Mouse (Mus musculus): ENCODE results near the gene Acan. TPM values are rescaled to one million over a fixed set of nuclear protein-coding genes. Genes with fewer than 3 reads are reported as not detected.

Acan gene
- polyA plus RNA-seq (2017; shearing (Covaris generic)): not detected

DNA sequence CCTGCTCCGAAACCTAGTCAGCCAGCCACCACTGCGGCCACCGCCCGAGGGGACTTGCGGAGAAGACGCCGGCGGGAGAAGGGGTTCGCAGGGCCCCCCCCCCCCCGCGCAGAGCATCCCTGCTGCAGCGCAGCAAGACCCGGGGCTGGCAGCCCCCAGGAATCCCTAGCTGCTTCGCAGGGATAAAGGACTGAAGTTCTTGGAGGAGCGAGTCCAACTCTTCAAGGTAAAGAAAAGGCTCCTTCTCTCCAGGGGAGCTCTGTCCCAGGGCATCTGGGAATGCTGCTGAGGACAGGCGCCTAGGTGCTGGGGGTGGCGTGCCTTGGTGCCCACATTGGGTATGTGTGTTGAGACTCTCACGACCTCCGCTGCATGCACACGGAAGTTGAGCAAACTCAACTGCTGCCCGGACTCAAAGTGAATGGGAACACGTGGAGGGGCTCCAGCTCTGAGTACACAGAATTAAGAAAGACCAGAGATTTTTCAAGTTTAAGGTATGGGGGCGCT, at the start of gene Acan:
Gene Acan, plus strand, starts transcription at position 101 of the 507 bp plus-strand sequence.
- no peak for ATAC-seq

DNA sequence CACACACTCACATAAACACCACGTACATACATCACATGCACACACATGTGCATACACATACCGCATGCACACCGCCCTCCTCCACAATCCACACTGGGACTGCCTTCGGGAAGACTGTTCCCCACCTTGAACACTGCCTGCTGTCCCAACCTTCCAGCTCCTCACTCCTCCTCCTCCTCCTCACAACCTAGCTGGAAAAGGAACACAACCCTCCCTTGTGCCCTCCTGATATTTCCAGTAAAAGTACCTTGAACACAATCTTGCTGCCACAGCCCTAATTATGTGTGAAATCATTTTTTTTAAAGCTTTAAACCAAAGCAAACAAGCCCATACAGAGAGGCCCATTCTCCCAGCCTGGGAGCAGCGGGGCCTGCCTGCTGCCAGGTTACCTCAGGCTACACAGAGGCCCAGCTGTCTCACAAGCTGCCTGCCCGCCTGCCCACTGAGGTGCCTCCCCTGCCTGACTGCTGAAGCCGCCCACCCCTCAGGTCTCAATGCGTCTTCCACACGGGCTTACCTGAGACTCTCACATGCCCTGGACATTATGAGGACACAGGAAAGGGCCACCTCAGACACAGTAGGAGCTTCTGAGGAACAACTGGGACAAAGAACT, 31.9 kb upstream of the Acan start:
- no peak for ATAC-seq

DNA sequence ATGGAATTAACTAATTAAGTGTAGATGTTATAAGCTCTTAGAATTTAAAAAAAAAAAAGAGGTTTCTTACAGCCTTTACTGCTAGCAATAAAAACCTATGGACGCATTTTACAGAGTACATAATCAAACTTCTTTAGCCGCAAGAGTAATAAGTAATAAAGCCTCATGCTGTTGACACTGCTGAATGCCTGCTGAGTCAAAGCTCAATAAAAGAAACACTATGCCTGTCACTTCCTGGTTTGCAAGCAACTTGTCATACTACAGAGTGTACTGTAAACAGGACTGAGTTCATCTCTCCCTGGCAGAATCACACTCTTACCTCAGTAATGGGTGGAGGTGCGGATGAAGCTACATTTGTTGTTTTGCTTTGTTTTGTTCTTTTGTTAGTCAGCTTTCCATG, 24.1 kb upstream of the Acan start:
- ATAC-seq: no peak

DNA sequence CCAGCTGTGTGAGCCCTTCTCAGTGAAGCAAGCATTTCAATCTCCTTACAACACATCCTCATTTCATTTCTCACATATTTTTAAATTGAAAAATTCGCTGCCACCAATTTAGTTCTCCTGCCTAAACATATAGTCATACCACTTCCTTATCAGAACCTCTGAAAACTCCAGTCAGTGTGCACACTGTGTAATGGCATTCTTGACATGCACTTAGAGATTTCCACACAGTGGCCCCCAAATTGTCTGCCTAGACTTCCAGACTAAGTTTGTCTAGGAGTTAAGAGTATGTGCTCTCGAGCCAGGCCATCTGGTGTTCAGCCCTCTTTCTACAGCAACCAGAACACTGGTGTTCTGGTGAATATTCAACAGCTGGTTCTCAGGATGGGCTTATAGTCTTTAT, 19.5 kb upstream of the Acan start:
- no peak for ATAC-seq

DNA sequence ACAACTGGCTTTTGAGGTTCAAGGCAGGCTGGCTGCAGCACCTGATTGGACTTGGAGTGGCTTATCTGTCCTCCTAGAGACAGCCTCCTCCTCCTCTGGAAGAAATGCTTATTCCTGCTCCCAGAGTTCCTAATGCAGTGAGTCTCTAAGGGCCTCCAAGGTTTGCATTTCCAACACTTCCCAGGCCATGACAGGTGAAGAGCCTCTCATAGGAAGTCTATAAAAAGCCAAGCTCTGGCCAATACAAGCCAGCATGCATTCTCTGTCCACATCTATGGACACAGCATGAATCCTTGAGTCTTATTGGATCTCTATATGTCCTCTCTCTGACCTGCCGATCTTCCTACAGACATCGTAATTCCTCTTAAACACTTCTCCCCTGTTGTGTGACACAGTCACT, 18.8 kb upstream of the Acan start:
- ATAC-seq: no peak

DNA sequence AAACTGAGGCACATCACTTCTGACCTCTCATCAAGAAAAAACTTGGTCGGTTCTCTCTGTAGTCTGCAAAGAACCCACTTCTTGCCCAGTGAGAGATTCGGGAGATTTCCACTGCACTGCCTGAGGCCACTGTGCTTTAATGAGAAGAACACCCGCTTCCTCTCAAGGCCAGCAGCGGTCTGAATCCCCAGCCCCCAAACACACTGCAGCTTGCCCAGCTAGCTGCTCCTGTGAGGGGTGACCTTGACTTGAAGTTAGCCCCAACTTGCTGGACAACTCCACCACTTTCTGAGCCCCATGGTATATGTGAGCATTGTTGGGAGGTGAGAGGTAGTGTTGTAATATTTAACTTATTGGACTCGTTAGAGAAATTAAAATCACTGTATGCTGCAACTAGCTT, 1.2 kb upstream of the Acan start:
- no peak for ATAC-seq

DNA sequence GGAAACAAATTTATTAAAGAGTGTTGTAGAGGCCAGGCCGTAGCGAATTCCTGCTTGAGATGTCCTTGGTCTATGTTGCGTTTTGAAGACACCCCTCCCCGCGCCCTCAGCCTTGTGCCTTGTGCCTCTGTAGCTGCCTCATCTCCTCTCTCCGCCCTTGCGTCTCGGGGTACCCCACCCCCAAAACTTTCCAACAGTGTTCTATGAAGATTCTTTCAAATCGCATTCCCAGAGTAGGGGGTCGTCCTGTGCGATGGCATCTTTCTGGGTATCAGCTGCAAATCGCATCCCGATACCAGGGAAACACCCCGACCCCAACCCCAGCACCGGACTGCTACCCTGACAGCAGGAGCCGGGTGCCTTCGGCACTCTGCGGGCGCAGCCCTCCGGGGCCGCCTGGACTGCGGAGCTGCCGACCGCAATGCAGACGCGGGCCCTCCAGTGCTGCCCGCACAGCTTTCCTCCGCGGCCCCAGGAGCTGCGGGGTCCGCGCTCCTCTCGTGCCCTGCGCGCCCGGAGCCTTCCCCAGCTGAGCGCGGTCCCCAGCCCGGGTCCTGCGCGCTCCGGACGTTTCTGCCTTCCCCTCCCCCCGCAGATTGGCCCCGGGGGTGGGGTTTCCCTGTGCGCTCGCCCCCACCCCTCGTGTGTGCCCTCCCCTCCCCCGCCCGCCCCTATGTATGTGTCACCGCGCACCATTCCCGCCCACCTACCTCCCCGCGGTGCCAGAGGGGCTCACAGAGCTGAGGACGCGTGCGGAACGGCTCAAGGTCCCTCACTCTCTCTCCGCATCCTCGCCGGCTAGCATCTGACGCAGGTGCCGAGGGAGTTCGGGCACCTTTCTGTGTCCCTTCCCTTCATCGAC, 531 bp upstream of the Acan start:
- no peak for ATAC-seq

DNA sequence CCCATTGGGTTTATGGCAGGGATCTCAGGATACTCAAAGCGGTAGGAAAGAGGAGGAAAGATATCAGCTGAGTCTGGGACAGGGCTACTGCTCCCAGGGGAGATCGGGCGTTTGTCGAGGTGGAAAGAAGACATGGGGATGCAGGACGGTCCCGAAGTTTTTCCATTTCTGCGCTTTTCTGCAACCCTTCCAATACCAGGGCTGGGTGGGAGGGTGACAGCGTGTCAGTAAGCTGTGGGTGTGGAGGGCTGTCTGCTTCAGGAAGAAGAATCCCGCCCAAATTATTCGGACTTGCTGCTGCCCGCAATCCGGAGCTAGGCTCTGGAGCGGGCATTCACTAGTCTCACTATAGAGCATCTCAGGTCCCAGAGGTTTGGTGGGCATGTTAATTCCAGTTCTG, 828 bp downstream of the Acan start:
- no peak for ATAC-seq

DNA sequence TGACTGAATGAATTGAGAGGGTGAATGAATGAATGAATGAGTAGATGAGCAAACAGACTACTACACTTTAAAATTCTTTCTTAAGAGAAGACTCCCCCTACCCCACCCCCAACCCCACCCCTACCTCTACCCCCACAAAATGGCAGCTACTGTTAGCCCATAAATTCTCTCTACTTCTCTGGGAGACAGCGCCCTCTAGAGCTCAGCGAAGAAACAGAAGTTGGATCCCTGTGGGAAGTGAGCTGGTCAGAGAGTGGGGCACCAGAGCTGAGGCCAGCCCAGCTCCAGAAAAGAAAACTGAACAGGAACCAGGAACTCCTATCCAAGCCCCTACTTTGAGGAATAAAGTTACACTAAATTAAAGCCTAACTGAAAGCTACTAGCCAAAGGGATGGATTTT, 5.3 kb downstream of the Acan start:
- ATAC-seq: no peak

DNA sequence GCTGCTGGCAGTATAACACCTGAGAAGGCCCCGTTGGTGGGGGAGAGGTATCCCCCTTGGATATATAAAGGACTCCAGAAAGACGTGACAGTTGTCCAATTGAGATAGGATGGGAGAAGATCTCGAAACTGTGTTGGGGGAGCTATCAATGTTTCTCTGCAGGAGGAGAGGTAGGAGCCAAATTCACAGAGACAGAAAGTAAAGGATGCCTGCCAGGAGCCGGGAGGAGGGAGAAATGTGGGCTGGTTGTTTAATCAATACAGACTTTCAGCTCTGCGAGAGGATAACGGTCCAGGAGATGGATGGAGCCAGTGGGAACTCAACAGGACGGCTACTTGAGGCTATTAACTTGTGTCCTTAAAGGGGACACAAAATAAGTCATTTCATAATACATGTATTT, 14.2 kb downstream of the Acan start:
- no peak for ATAC-seq

DNA sequence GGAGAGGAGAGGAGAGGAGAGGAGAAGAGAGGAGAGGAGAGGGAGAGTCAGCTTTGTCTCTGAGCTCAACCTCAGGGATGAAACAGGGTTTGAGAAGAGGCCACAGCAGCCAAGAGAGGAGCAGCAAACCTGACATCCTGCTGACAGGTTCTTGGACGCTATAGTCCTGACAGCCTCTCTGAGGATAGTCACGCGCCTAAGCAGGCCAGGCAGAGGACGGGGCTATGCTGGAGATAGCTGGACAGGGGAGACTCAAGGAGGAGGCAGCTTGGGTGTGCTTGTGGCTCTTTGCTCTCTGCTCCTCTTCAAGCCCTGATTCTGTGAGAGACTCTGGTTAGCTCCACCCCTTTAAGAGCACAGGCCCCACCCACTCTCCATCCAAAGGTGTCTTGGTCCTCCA, 14.9 kb downstream of the Acan start:
- ATAC-seq: no peak

DNA sequence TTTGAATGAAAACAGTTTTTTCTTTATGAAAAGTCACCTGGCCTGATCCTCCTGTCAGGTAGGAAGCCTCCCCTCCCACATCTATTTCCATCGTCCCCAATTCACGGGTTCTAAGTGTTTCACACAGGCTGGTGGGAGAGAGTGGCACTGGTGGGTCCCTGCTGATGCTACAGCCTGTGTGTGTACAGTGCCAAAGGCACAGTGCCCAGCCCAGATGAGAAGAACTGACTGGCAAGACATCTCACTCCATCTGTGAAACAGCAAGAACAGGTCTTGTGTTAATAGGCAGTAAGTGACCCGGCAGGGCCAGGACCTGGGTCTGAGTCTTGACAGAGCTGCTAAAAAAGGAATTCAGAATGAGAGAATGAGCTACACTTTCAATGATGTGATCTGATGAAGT, 25.9 kb downstream of the Acan start:
- no peak for ATAC-seq

DNA sequence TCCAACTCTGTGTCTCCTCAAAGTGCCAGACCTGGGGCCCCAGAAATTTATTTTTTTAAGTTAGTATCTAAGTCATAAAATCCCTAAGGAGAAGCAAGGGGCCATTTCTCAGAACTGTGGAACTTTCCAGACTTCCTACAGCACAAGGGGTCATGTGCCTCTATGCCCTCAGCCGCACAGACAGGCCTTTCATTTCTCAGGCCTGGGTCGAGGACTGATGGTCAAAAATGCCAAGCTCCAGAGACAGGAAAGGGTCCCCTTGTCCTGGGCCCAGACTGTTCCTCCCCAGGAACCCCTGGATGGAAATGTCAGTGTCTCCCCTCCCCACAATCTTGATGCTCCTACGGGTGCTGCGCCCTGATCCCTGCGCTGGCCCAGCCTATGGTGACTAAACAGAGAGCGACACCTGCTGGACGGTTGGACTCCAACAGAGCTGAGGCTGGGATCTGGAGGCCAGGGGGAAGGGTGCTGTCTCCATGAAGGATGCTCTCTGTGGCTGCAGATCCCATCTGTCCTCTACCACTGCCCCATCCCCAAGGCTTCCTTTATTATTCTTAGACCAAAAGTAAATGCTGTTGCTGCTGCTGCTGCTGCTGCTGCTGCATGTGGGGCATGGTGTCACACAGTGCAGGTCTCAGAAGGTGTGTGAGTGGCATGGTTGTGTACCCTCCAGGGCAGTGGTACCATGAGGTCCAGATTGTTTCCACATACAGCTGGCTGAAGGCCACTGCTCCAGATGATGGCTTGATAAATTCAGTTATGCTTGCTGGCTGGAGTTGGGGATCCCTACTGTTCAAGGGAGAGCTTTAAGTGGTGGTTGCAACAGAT, 27.5 kb downstream of the Acan start:
- no peak for ATAC-seq

DNA sequence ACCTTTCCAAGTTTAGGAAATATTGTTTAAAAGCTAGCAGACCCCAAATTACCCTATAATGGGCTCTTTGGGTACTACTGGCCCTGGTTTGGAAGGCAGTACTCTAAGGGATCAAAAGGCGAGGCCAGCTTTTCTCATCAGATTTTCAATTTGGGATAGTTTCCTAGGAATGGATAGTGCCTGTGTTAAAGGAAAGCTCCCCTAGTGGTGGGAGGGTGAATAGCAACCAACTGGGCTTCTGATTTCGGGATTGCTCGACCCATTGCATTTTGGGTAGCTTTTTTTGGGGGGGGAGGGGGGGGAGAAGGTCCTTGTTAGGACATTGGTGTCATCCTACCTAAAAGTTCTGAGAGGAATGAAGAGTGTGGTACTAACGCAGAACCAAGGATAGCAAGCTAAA, 35.8 kb downstream of the Acan start:
- no peak for ATAC-seq

DNA sequence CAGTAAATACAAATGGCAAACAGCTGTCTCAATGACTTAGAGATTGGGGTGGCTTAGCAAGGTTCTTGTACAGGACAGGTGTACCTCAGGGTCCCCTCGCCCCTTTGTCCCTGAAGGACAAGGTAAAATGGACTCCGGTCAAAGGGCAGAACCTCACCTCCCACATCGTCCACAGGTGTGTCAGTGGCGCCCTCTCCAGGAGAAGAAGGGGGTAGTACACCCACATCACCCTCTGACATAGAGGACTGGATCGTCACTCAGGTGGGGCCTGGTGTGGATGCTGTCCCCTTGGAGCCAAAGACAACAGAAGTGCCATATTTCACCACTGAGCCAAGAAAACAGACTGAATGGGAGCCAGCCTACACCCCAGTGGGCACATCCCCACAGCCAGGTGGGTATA, 43.2 kb downstream of the Acan start:
- no peak for ATAC-seq

DNA sequence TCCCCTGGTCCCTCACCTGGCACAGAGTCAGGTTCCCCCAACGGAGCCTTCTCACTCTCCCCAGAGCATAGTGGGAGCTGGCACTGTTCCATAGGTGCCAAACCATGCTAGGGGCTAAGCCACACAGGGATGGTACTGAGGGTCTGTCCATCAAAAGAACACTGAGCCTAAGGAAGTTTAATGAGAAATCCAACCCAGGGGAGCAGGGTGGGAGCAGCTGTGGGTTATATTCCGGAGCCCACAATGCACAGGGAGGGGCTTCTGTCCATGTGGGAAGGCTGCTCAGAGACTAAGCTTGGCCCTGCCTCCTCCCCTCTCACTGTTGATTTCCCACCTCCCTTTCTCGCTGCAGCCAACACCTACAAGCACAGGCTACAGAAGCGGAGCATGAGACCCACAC, 60.6 kb downstream of the Acan start:
- ATAC-seq: no peak

DNA sequence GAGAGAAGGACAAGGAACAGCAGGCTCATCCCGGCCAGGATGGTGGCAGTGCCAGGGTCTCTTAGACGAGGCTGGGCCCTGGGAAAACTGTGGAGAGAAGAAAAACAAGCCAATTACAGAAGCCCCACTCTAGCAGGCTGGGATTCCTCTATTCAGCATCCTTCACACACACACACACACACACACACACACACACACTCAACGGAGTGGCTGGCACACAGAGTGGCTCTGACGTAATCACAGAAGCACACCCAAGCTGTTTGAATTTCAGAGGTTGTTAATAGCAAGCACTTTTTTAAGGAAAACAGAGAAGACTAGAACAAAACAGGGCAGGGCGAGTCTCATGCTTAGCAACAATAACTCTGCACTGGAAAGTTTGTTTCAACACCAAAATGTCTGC, 70.2 kb downstream of the Acan start:
- no peak for ATAC-seq

DNA sequence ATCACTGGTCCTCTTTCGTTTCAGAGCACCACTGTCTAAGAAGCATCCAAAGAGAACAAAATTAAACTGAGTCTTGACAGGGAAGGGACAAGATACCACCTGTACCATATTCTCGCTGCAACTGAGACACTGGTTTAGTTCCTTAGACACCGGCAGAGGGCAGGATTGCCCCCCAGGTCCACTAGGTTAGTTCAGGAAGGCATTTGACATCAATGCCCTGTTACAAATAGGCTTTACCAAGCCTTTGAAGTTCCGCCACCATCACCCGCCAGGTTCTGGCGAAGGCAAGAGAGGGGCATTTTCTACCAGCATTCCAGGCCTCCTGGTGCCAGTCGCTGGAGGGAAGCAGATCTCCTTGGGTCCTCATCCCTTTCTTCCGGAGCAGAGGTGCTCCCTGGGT, 76.6 kb downstream of the Acan start:
- no peak for ATAC-seq

DNA sequence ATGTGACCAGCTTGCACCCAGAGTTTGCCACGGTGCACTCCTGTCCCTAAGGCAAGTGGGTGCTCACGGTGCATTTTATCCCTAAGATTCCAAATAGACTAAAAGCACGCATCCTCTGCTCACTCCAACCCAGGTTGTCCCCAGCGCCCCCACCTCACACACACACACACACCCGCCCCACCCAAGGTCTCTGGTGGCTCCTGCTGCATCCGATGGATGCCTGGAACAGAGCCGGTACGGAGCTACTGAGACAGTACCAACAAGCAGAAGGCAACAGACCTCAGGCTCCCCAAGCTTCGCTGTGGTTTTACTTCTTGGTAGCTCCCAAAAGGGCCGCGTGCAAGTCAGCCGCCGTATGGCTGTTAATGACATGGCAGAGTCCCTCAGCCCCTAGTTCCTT, 77.1 kb downstream of the Acan start:
- ATAC-seq: no peak

DNA sequence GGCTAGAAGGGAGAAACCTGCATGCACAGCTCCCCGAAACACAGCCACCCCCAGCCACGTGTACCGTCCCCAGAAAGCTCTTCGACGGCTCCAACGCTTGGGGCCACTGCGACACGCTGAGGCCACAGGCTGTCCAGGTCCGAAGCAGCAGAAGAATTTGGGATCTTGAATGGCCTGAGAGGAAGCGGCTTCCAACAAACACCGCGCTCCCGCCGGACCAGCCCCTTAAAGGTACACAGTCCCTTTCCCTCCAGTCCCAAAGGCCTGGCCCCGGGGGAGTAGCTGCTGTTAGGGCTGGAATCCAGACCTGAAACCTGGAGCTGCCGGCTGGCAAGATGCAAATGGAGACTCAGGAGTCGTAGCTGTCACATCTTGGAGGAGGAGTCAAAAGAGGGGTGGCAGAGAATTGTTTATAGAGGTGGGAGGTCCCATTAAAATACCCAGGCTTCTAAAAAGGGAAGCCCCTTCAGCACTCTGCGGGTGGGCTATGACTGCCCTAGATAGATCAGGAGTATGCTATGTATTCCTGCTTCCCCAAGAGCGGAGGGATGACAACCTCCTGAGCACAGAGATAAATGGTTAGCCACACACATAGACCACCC, 77.7 kb downstream of the Acan start, which contains the start of gene Hapln3:
Gene Hapln3, minus strand, starts transcription at position 176 of the 602 bp plus-strand sequence.
- ATAC-seq: no peak

DNA sequence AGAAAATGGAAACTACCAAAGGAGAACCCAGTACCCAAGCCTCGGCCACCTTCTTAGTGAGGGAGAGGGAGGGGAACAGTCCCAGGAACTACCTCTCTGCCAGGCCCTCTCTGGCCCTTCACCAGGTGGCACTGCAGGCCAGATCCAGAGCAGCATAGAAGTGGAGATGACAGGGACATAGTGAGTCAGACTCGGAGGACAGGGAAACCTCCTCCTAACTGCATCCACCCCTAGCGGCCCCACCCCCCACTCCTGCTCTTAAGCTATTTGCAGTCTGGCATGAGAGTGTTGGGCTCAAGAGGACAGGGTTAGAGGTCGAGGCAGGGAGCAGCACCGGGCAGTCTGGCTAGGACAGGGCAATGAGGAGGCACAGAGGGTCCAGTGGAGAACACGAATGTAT, 80.1 kb downstream of the Acan start:
- ATAC-seq: no peak

DNA sequence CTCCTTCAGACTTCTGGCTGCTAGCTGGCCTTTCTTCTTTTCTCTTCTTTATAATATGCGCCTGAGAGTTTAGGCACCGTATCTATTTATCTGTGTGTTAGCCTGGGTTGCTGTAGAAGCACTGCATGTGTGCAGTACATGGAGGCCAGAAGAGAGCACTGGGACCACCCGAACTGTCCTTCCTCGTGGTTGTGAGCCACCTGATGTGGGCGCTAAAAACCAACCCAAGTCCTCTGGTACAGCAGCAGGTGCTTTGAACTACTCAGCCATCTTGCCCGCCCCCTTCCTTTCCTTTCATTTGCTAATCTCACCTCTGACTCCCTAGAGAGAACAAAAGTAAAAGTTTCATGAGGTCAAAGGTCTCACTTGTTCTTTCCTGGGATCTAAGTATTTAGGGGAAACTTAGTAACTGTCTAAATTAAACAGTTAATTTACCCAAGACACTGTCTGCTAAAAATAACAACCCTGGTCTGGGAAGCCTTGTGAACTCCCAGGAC, 86.1 kb downstream of the Acan start:
- no peak for ATAC-seq
